Mouse (Mus musculus) small intestine, adult 2 months (tissue): ENCODE measurements around the gene Trmt10b.

Source experiments
- CTCF ChIP-seq: fragments of 200-500 bp; IDR thresholded peaks from 2 replicates; pipeline ENCODE4 v1.5.1; 2012; ENCODE audit warnings: low read depth, mild to moderate bottlenecking, control low read depth, inconsistent platforms, low read length, moderate library complexity, mixed read lengths; ENCODE audit not compliant: insufficient replicate concordance, insufficient read length; ENCODE audit errors: extremely low read depth
- POLR2A ChIP-seq: fragments of 200-500 bp; IDR thresholded peaks from 2 replicates; pipeline ENCODE4 v1.6.1; 2012; ENCODE audit warnings: low read depth, mild to moderate bottlenecking, control low read depth, inconsistent platforms, low read length, moderate library complexity

- 0 out of 2 replicates have a peak, but pooled peaks have one; percentile 15 for TF ChIP-seq POLR2A
- peak; percentile 53; the same call in 1 of the 2 replicates for TF ChIP-seq CTCF
Measured at GRCm38 (mm10) chr4:45308046-45308445, 11.1 kb downstream of the Trmt10b start.
